Comparison of ENCODE assay signal across 8 mouse cellular contexts in genomic region chr16:30262664-30263063, GRCm38 (mm10). TPM values are rescaled to one million over a fixed set of nuclear protein-coding genes. Genes with fewer than 3 reads are reported as not detected.
DNase-seq lines count a peak whose midpoint lies in the region; TF ChIP-seq lines count a peak whose summit lies in the region.

No protein-coding gene starts in this region.

- TF ChIP-seq EP300 in ES-Bruce4 (IDR thresholded peaks at IDR 0.05; ENCODE audit: insufficient read depth, low read depth, low read length): no peak

- H3K36me3 ChIP-seq in ES-Bruce4 (ENCODE audit: control insufficient read depth, insufficient read depth, low read length, poor library complexity, severe bottlenecking): no peaks in the 10 kb centered on the region
- H3K36me3 ChIP-seq in splenic B cell, adult 2 months (ENCODE audit: control insufficient read depth, insufficient read depth, low read length, poor library complexity, severe bottlenecking): no peaks in the 10 kb centered on the region

- H3K9ac ChIP-seq in ES-Bruce4 (ENCODE audit: low read depth, poor library complexity, severe bottlenecking): no peak overlapping the region

- H3K9me3 ChIP-seq in ES-Bruce4 (replicated peaks; ENCODE audit: control insufficient read depth, insufficient read depth, low read length, poor library complexity, severe bottlenecking): no peaks in the 10 kb centered on the region

- intact Hi-C loops in gastrocnemius, adult 2 months (cut with DNase I): no loop called here

- no peak for TF ChIP-seq POLR2A in ES-Bruce4 (IDR thresholded peaks at IDR 0.05; ENCODE audit: insufficient read depth, low read length)

- H3K4me3 ChIP-seq in gastrocnemius, adult 2 months: no peak overlapping the region
- no peak overlapping the region for H3K4me3 ChIP-seq in ES-Bruce4 (ENCODE audit: low read depth, low read length)

- H3K4me1 ChIP-seq in ES-Bruce4 (ENCODE audit: control insufficient read depth, insufficient read depth, low read length): peaks cover 2% of the 10 kb centered on the region

- H3K27me3 ChIP-seq in ES-Bruce4 (ENCODE audit: control insufficient read depth, insufficient read depth, low read length, poor library complexity, severe bottlenecking): no peaks in the 10 kb centered on the region
- no peaks in the 10 kb centered on the region for H3K27me3 ChIP-seq in splenic B cell, adult 2 months (ENCODE audit: control insufficient read depth, insufficient read depth, low read length, poor library complexity, severe bottlenecking)

- no peak overlapping the region for H3K27ac ChIP-seq in gastrocnemius, adult 2 months
- H3K27ac ChIP-seq in ES-Bruce4 (ENCODE audit: insufficient read depth, low read length): no peak overlapping the region

- peak; percentile 86 for TF ChIP-seq CTCF in gastrocnemius, adult 2 months (IDR thresholded peaks at IDR 0.05)
- TF ChIP-seq CTCF in ES-Bruce4 (IDR thresholded peaks at IDR 0.05; ENCODE audit: low read depth, low read length): peak; percentile 80

- DNase-seq in gastrocnemius, adult 2 months: peak; percentile 75
- DNase-seq in gastrocnemius, postnatal 25 days: no peak
- DNase-seq in cerebellum, adult 11-12 months: peak; percentile 17
- DNase-seq in frontal cortex, postnatal 36 days (ENCODE audit: low spot score in 2 of 2): peak; percentile 53 to 56
- DNase-seq in layer of hippocampus, postnatal 10 days (ENCODE audit: low spot score in 2 of 2): peak; percentile 72 to 81
- peak; percentile 66 for DNase-seq in mesoderm, embryonic 11.5 days (ENCODE audit: low read depth, low spot score)
- peak; percentile 84 for DNase-seq in splenic B cell, adult 2 months (ENCODE audit: low read depth, low spot score)

RNA-seq across cellular contexts. Expression of gene Cpn2, which starts 4.6 kb away (rescaled TPM):
- not detected for total RNA-seq in gastrocnemius, adult 2 months (2021)
- total RNA-seq in gastrocnemius, postnatal 25 days (2021): not detected
- polyA plus RNA-seq in ES-Bruce4 (2011; ENCODE audit: insufficient read depth, insufficient read length, low read depth, missing spikeins): not detected in 2 replicates
- not detected for total RNA-seq in layer of hippocampus, postnatal 10 days (2021)

RNA-seq across cellular contexts. Expression of gene Lrrc15, which starts 20.4 kb away (rescaled TPM):
- total RNA-seq in gastrocnemius, adult 2 months (2021): under 1 TPM; 0.08 to 0.14 TPM
- total RNA-seq in gastrocnemius, postnatal 25 days (2021): under 1 TPM; 0.10 to 0.16 TPM
- polyA plus RNA-seq in ES-Bruce4 (2011; ENCODE audit: insufficient read depth, insufficient read length, low read depth, missing spikeins): 1.5 and 2.1 TPM in 2 replicates
- under 1 TPM; 0.13 to 0.16 TPM for total RNA-seq in layer of hippocampus, postnatal 10 days (2021)

RNA-seq across cellular contexts. Expression of gene Gp5, which starts 47.9 kb away (rescaled TPM):
- not detected for total RNA-seq in gastrocnemius, adult 2 months (2021)
- under 1 TPM in 1 of 2 experiments, not detected in 1; 0.16 TPM for total RNA-seq in gastrocnemius, postnatal 25 days (2021)
- 0.36 TPM in 1 of 2 replicates, not detected in the other for polyA plus RNA-seq in ES-Bruce4 (2011; ENCODE audit: insufficient read depth, insufficient read length, low read depth, missing spikeins)
- total RNA-seq in layer of hippocampus, postnatal 10 days (2021): 1 to 10 TPM; 1.7 to 2.1 TPM
